Mouse (Mus musculus) G1E (cell line): ENCODE measurements around the gene Mms19.

Source experiments
- CTCF ChIP-seq: IDR thresholded peaks from 2 replicates; pipeline ENCODE4 v1.5.1; 2012; ENCODE audit warnings: low read depth, low read length, inconsistent platforms, mixed read lengths
- GATA1 ChIP-seq: IDR thresholded peaks from 2 replicates; pipeline ENCODE4 v1.6.1; 2012; ENCODE audit warnings: borderline replicate concordance, low read length, inconsistent platforms, mixed read lengths
- GATA2 ChIP-seq: IDR thresholded peaks from 2 replicates; pipeline ENCODE4 v1.6.1; 2012; ENCODE audit warnings: low read depth, low read length, inconsistent platforms, borderline replicate concordance
- POLR2AphosphoS5 ChIP-seq: IDR thresholded peaks from 2 replicates; pipeline ENCODE4 v1.6.1; 2012; ENCODE audit warnings: low read depth, low read length, inconsistent platforms; ENCODE audit not compliant: insufficient replicate concordance
- TAL1 ChIP-seq: conservative IDR thresholded peaks from 2 replicates; pipeline ENCODE4 v1.6.1; 2012; ENCODE audit warnings: low read depth, low read length, inconsistent platforms, mixed read lengths

GRCm38 (mm10) chr19:41894959-41895358 is 86.0 kb downstream of the Mms19 start:
- TF ChIP-seq CTCF (no peak), GATA1 (no peak), GATA2 (no peak), TAL1 (no peak), POLR2AphosphoS5 (no peak)
